Mouse (Mus musculus) ES-E14 (cell line): ENCODE data around the gene Npas2. TPM values are rescaled to one million over a fixed set of nuclear protein-coding genes. Genes with fewer than 3 reads are reported as not detected.

Experiments used
- DNase-seq: peaks from one replicate; pipeline ENCODE4 v3.0.0-alpha.2; 2013; ENCODE audit warnings: low read depth, low spot score
- H3K27ac ChIP-seq: 2 replicates; pipeline ENCODE4 v1.5.1; 2012; ENCODE audit warnings: low read depth, mild to moderate bottlenecking, low read length, moderate library complexity, mixed read lengths; ENCODE audit not compliant: poor library complexity, insufficient read depth, severe bottlenecking
- H3K36me3 ChIP-seq: 2 replicates; pipeline ENCODE4 v1.6.1; 2012; ENCODE audit warnings: mild to moderate bottlenecking, low read length, moderate library complexity, mixed read lengths; ENCODE audit not compliant: control insufficient read depth, poor library complexity, insufficient read depth, severe bottlenecking
- H3K4me1 ChIP-seq, 2 experiments: fragments of 150-350 bp in 1 of 2; sonication (generic) in 1 of 2; 2 replicates each; pipeline ENCODE4 v1.6.1; 2012; ENCODE audit warnings: low read length in 2 of 2, mild to moderate bottlenecking in 1 of 2, mixed read lengths in 1 of 2; ENCODE audit not compliant: control insufficient read depth in 2 of 2, insufficient read depth in 2 of 2, poor library complexity in 1 of 2
- H3K4me3 ChIP-seq, 2 experiments: fragments of 150-350 bp in 1 of 2; sonication (generic) in 1 of 2; 2 replicates each; pipeline ENCODE4 v1.5.1; 2012; ENCODE audit warnings: low read length in 2 of 2, low read depth in 1 of 2, mild to moderate bottlenecking in 1 of 2, mixed read lengths in 1 of 2; ENCODE audit not compliant: insufficient read depth in 1 of 2, poor library complexity in 1 of 2, severe bottlenecking in 1 of 2
- H3K9ac ChIP-seq: 2 replicates; pipeline ENCODE4 v1.6.1; 2012; ENCODE audit warnings: low read depth, mild to moderate bottlenecking, low read length, mixed read lengths; ENCODE audit not compliant: poor library complexity, insufficient read depth, severe bottlenecking
- H3K9me3 ChIP-seq: fragments of 150-350 bp; sonication (generic); 2 replicates; pipeline ENCODE4 v1.6.1; 2012; ENCODE audit warnings: low read depth, mild to moderate bottlenecking, low read length; ENCODE audit not compliant: control insufficient read depth, insufficient read depth
- CHD2 ChIP-seq: IDR thresholded peaks from 2 replicates; pipeline ENCODE4 v1.6.1; 2014; ENCODE audit warnings: mild to moderate bottlenecking, low read depth, low read length, inconsistent platforms
- HCFC1 ChIP-seq: IDR thresholded peaks from 2 replicates; pipeline ENCODE4 v1.6.1; 2012; ENCODE audit warnings: low read length, inconsistent platforms, borderline replicate concordance; ENCODE audit not compliant: insufficient read depth
- MAFK ChIP-seq: IDR thresholded peaks from 2 replicates; pipeline ENCODE4 v1.6.1; 2014; ENCODE audit warnings: mild to moderate bottlenecking, low read depth, low read length, inconsistent platforms; ENCODE audit not compliant: insufficient read depth
- ZC3H11A ChIP-seq: IDR thresholded peaks from 2 replicates; pipeline ENCODE4 v1.6.1; 2012; ENCODE audit warnings: low read depth, mild to moderate bottlenecking, inconsistent platforms, low read length, borderline replicate concordance
- ZNF384 ChIP-seq: IDR thresholded peaks from 2 replicates; pipeline ENCODE4 v1.6.1; 2012; ENCODE audit warnings: low read depth, low read length, inconsistent platforms
- in situ Hi-C, 2 experiments: fragments of 600-800 bp; cut with MboI; formaldehyde crosslinking; loops; one replicate each; pipeline ENCODE4 v1.15.1; 2025; ENCODE audit warnings: low sequenced_read_pairs in 2 of 2, inconsistent platforms in 1 of 2; ENCODE audit not compliant: unreplicated experiment in 2 of 2
- total RNA-seq: library from RNA; depleted of rRNA; stranded (reverse); fragments of 300-350 nt; gene quantifications from 2 replicates; pipeline ENCODE4 v1.2.3, GENCODE M21; 2012

Npas2 gene
- total RNA-seq, 1 experiment = 0.09 TPM

GRCm38 (mm10) chr1:39361754-39362514 lies 168.4 kb downstream of the Npas2 start:
- Histone ChIP-seq H3K4me1 (peaks cover 5 to 18% of the 10 kb centered on the region in 2 experiments; a peak in 2 of 4 replicates), H3K9ac (no peak overlapping the region), H3K27ac (no peak overlapping the region), H3K36me3 (no peaks in the 10 kb centered on the region), H3K4me3 (peak overlapping the region; percentile 31 to 59), H3K9me3 (no peaks in the 10 kb centered on the region)
- in situ Hi-C loops = no loop called here
- TF ChIP-seq MAFK = no peak
- 0 out of 2 replicates have a peak, but pooled peaks have one; percentile 19 for TF ChIP-seq ZC3H11A
- no peak for DNase-seq

- H3K4me1 ChIP-seq = peaks cover 7 to 18% of the 10 kb centered on the region in 2 experiments; a peak in 2 of 4 replicates
- H3K9ac ChIP-seq = peak overlapping the region; percentile 41; the same call in 1 of the 2 replicates
- in situ Hi-C loops = no loop called here
- TF ChIP-seq ZC3H11A = no peak
- TF ChIP-seq MAFK = no peak
- H3K27ac ChIP-seq = no peak overlapping the region
- peak overlapping the region in 1 of 2 experiments; percentile 59; a peak in 2 of 4 replicates for H3K4me3 ChIP-seq
- no peak for DNase-seq
- H3K36me3 ChIP-seq = no peaks in the 10 kb centered on the region
- no peaks in the 10 kb centered on the region for H3K9me3 ChIP-seq
These were observed 169.0 kb downstream of the Npas2 start for GRCm38 (mm10) chr1:39362515-39362893.

DNA sequence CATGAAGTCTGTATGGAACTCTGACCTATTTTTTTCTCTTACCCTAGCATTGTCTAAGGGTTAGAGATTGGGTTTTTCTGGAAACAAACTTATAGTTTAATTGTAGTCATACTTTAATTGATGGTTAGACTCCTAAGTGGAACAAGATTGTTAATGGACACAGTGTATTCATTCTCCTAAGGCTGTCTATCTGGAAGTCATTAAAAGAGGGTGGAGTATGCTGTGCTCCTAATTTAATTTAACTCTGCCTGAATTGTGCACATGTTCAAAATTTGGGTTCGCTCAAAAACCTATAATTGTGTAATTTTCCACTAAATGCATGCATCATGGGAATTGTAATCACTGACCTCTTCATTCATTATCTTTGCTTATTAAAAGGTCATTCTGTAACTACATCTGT lies 172.0 kb downstream of the Npas2 start:
- no peak overlapping the region for H3K4me3 ChIP-seq
- no peaks in the 10 kb centered on the region for H3K9me3 ChIP-seq
- H3K36me3 ChIP-seq = peaks cover 24% of the 10 kb centered on the region
- peaks cover 7 to 17% of the 10 kb centered on the region in 2 experiments; a peak in 2 of 4 replicates for H3K4me1 ChIP-seq
- in situ Hi-C loops = no loop called here
- DNase-seq = no peak
- no peak overlapping the region for H3K27ac ChIP-seq
- TF ChIP-seq CHD2 = no peak
- no peak for TF ChIP-seq ZNF384
- TF ChIP-seq ZC3H11A = no peak
- TF ChIP-seq HCFC1 = no peak
- TF ChIP-seq MAFK = no peak
- no peak overlapping the region for H3K9ac ChIP-seq

- Histone ChIP-seq H3K36me3 (peaks cover 34% of the 10 kb centered on the region), H3K27ac (no peak overlapping the region), H3K9ac (peak overlapping the region; percentile 54), H3K4me3 (peak overlapping the region; percentile 54 to 97), H3K9me3 (no peaks in the 10 kb centered on the region), H3K4me1 (peaks cover 7 to 12% of the 10 kb centered on the region in 2 experiments; a peak in 2 of 4 replicates)
- no peak for TF ChIP-seq CHD2
- no peak for TF ChIP-seq ZC3H11A
- TF ChIP-seq HCFC1 = no peak
- TF ChIP-seq ZNF384 = no peak
- in situ Hi-C loops = no loop called here
- DNase-seq = no peak
These were observed 173.5 kb downstream of the Npas2 start for GRCm38 (mm10) chr1:39367045-39367444.
